Mouse (Mus musculus): ENCODE measurements at regions not wholly inside any gene's neighbourhood (a gene's known extent, or its start where the extent isn't known, plus 50 kb on each side); places are given as distances from the start of the nearest gene placed in this dataset.
A peak's percentile ranks its signal among the peaks of the same experiment; 100 is the strongest.

- ATAC-seq (replicated peaks in 1 of 2; ENCODE audit: insufficient read depth in 1 of 2, low FRiP score in 2 of 2, low TSS enrichment in 1 of 2, low read depth in 1 of 2, poor library complexity in 2 of 2, severe bottlenecking in 2 of 2), result peak; percentile 61 to 67; a peak in 3 of 4 replicates
Observed at GRCm38 (mm10) chr10:43702895-43703294, 124.8 kb downstream of the Cd24a start.

DNA sequence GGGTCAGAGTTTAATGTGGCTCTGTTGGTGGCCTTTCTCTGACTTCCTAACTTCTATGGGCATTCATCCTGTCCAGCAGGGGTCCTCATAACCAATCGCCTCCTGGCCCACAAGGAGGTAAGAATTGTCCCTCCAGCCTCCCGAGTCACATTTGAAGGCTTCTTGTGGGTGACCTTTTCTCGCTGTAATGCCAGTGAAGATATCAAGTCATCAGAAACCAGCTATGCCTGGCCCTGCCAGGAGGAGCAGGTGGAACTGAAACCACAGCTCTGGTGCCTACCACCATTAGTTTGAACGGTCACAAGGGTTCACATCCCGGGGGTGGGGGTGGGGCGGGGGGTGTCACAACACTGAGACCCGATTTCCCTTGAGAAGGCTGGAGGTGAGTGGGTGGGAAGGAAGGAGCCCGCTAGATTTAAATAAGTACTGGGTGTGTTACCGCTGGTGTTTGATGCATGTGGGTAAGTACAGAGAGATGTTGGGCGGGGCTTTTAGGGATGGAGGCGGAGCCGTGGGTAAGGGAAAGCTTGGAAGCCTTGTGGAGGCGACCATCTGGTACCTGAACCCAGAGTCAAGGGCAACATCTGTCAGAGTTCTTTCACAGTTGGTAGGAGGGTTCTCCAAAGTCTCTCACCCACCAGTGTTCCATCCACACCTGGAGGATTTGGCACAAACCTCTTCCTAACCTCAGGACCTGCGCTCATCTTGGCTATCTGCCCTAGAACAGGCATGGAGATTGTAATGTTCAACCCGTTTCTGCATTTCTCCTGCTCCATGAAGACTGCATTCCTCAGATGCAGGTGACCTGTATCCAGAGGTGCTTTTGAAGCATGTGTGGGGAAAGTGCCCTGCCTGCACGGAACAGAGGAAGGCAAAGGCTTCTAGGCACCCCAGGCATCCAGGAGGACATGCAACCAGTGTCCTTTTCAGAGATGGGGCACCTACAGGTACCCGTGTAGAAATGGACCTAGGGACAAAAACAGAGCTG lies 128.2 kb downstream of the Cd24a start:
- ATAC-seq (replicated peaks in 1 of 2; ENCODE audit: insufficient read depth in 1 of 2, low FRiP score in 2 of 2, low TSS enrichment in 1 of 2, low read depth in 1 of 2, poor library complexity in 2 of 2, severe bottlenecking in 2 of 2), result peak in 1 of 2 experiments; percentile 26; a peak in 1 of 4 replicates

DNA sequence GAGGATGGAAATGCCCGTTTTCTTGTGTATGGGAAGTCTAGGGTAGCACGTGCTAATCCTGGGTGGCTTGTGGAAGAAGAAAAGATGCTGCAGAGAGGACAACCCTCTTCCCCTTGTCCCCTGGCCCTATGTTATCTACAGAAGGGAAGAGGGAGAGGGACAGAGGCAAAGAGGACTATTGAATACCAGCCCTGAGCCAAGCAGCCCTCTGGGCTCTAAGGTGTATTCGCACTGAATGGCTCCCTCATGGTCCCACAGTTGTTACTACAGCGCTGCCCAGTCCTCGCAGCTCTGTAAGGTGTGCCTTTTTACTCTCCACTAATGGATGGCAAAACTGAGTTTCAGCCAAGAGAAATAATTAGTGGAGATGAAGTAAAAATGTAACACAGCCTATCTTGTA lies 128.9 kb downstream of the Cd24a start:
- no peak for ATAC-seq (replicated peaks in 1 of 2; ENCODE audit: insufficient read depth in 1 of 2, low FRiP score in 2 of 2, low TSS enrichment in 1 of 2, low read depth in 1 of 2, poor library complexity in 2 of 2, severe bottlenecking in 2 of 2)

- ATAC-seq (replicated peaks in 1 of 2; ENCODE audit: insufficient read depth in 1 of 2, low FRiP score in 2 of 2, low TSS enrichment in 1 of 2, low read depth in 1 of 2, poor library complexity in 2 of 2, severe bottlenecking in 2 of 2), result no peak
Observed at GRCm38 (mm10) chr10:43707821-43708373, 129.8 kb downstream of the Cd24a start.

GRCm38 (mm10) chr10:43709278-43710033 lies 131.4 kb downstream of the Cd24a start:
- ATAC-seq (replicated peaks in 1 of 2; ENCODE audit: insufficient read depth in 1 of 2, low FRiP score in 2 of 2, low TSS enrichment in 1 of 2, low read depth in 1 of 2, poor library complexity in 2 of 2, severe bottlenecking in 2 of 2), result no peak

- peak in 1 of 2 experiments; percentile 21; a peak in 1 of 4 replicates for ATAC-seq (replicated peaks in 1 of 2; ENCODE audit: insufficient read depth in 1 of 2, low FRiP score in 2 of 2, low TSS enrichment in 1 of 2, low read depth in 1 of 2, poor library complexity in 2 of 2, severe bottlenecking in 2 of 2)
Observed at GRCm38 (mm10) chr10:43710186-43710885, 132.3 kb downstream of the Cd24a start.

- no peak for ATAC-seq (replicated peaks in 1 of 2; ENCODE audit: insufficient read depth in 1 of 2, low FRiP score in 2 of 2, low TSS enrichment in 1 of 2, low read depth in 1 of 2, poor library complexity in 2 of 2, severe bottlenecking in 2 of 2)
Observed at GRCm38 (mm10) chr10:43710886-43711256, 132.8 kb downstream of the Cd24a start.

GRCm38 (mm10) chr10:43712657-43713056 lies 134.6 kb downstream of the Cd24a start:
- no peak for ATAC-seq (replicated peaks in 1 of 2; ENCODE audit: insufficient read depth in 1 of 2, low FRiP score in 2 of 2, low TSS enrichment in 1 of 2, low read depth in 1 of 2, poor library complexity in 2 of 2, severe bottlenecking in 2 of 2)

DNA sequence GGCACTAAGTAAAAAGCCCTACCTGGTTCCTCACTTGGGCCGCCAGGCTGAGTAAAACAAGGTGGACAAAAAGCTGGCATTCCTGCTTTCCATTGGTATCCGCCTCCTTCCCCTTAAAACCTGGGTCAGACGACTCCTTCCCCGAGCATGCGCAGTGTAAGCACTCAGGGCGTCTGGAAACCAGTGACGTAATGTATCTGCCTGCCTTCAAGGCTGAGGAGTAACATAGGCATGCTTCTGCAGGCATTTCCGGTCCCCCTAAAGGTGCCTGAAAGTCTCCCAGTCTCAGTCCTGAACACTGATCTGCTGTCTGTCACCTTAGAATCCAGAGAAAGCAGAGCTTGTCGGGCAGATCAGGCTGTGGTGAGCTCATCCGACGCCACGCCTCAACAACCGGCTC lies 140.7 kb downstream of the Cd24a start:
- no peak for ATAC-seq (replicated peaks in 1 of 2; ENCODE audit: insufficient read depth in 1 of 2, low FRiP score in 2 of 2, low TSS enrichment in 1 of 2, low read depth in 1 of 2, poor library complexity in 2 of 2, severe bottlenecking in 2 of 2)

DNA sequence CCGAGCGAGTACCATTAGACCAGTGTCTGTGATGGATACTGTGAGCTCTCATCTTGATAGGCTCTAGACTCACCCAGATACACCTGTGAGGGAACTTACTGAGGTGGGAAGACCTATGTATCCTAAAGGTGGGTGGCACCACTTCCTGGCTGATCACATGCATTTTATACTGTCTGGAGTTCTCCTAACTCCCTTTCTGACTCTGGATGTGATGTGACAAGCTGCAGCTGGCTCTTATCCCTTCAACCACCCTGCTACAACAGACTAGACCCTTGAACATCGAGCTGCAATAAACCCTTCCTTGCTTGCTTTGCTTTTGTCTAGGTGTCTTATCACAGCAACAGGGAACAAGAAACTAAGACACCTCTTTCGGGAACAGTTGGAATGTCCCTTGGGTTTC lies 143.3 kb downstream of the Cd24a start:
- no peak for ATAC-seq (replicated peaks in 1 of 2; ENCODE audit: insufficient read depth in 1 of 2, low FRiP score in 2 of 2, low TSS enrichment in 1 of 2, low read depth in 1 of 2, poor library complexity in 2 of 2, severe bottlenecking in 2 of 2)

DNA sequence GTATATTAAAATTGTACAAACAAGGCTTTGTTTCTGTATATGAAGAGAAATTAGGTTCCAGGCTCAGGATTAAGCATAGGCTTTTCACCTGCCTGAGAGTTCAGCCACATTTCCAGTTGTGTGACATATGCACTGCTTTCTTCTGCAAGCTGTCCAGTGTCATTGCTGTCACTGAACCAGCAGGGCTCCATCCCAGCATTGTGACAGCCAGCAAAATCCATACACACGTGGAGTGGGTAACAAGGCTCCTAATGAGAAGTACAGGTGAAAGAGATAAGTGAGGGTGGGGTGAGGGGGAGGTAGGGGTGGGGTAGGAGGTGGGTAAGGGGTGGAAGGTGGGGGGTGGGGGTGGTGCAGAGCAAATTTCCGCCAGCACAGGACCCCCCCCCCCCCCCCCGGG lies 144.1 kb downstream of the Cd24a start:
- no peak for ATAC-seq (replicated peaks in 1 of 2; ENCODE audit: insufficient read depth in 1 of 2, low FRiP score in 2 of 2, low TSS enrichment in 1 of 2, low read depth in 1 of 2, poor library complexity in 2 of 2, severe bottlenecking in 2 of 2)

- peak; percentile 41 to 53; a peak in 3 of 4 replicates for ATAC-seq (replicated peaks in 1 of 2; ENCODE audit: insufficient read depth in 1 of 2, low FRiP score in 2 of 2, low TSS enrichment in 1 of 2, low read depth in 1 of 2, poor library complexity in 2 of 2, severe bottlenecking in 2 of 2)
Observed at GRCm38 (mm10) chr10:43722711-43723614, 144.9 kb downstream of the Cd24a start.

DNA sequence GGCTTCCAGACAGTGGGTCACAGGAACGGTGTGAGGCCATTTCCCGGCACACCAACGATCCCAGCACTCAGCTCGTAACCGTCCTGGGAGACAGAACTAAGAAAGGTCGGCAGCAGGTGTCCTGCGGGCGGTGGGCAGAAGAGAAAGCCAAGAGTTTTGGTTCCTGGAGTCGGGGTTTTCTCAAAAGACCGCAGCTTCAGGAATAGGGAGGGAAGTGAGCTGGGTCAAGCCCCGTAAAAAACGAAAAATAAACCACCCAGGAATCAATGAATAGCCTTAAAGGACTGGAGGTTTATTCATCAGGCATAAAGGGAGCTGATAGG lies 145.5 kb downstream of the Cd24a start:
- ATAC-seq (replicated peaks in 1 of 2; ENCODE audit: insufficient read depth in 1 of 2, low FRiP score in 2 of 2, low TSS enrichment in 1 of 2, low read depth in 1 of 2, poor library complexity in 2 of 2, severe bottlenecking in 2 of 2), result peak in 1 of 2 experiments; percentile 29; a peak in 1 of 4 replicates

- peak; percentile 40 to 83; a peak in 3 of 4 replicates for ATAC-seq (replicated peaks in 1 of 2; ENCODE audit: insufficient read depth in 1 of 2, low FRiP score in 2 of 2, low TSS enrichment in 1 of 2, low read depth in 1 of 2, poor library complexity in 2 of 2, severe bottlenecking in 2 of 2)
Observed at GRCm38 (mm10) chr10:43727746-43728145, 149.7 kb downstream of the Cd24a start.

DNA sequence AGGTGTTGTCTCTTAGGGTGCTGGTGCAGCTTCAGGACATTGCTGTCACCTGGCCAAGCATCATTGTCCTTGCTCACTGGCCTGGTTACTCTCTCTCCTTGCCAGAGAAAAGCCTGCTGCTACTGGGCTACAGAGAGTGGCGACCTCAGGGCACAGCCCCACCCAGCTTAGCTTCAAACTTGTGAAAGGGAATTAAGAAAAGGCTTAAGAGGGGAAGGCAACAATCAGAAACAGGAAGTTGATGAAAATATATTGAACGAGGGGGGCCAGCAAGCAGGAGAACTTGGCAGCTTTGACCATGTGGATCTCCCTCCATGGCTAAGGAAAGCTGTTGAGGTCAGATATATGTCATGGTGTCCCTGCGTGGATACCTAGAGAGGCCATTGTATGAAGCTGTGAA lies 151.1 kb downstream of the Cd24a start:
- ATAC-seq (replicated peaks in 1 of 2; ENCODE audit: insufficient read depth in 1 of 2, low FRiP score in 2 of 2, low TSS enrichment in 1 of 2, low read depth in 1 of 2, poor library complexity in 2 of 2, severe bottlenecking in 2 of 2), result no peak

GRCm38 (mm10) chr10:43733618-43734415 lies 155.7 kb downstream of the Cd24a start:
- ATAC-seq (replicated peaks in 1 of 2; ENCODE audit: insufficient read depth in 1 of 2, low FRiP score in 2 of 2, low TSS enrichment in 1 of 2, low read depth in 1 of 2, poor library complexity in 2 of 2, severe bottlenecking in 2 of 2), result no peak

All from hematopoietic stem cell, adult 5-6 weeks (primary cell).